Mouse (Mus musculus): ENCODE measurements around the gene Tgfbrap1. TPM values are rescaled to one million over a fixed set of nuclear protein-coding genes. Genes with fewer than 3 reads are reported as not detected.
A peak's percentile ranks its signal among the peaks of the same experiment; 100 is the strongest.

Tgfbrap1 gene
- total RNA-seq, 2 experiments from 2014 or later = 11.2 to 24.6 TPM

DNA sequence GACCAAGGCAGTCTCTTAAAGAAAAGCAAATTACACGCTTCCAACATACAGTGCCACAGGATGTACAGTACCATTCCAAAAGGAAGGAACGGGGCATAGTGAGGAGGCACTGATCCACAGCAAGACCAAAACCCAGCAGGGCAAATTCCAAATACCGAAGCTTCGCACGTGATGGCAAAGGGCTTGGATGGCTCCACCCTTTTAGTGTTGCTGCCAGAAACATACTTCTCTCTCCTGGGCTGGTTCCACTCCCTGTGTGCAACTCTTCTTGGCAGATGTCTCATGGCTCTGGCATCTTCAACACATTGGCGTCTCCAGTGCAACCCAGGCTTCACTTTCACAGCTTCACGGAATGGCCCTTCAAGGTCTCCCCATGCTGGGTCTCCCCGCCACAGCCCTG, 19.0 kb upstream of the Tgfbrap1 start:
- ATAC-seq (replicated peaks; ENCODE audit: poor library complexity) = no peak

DNA sequence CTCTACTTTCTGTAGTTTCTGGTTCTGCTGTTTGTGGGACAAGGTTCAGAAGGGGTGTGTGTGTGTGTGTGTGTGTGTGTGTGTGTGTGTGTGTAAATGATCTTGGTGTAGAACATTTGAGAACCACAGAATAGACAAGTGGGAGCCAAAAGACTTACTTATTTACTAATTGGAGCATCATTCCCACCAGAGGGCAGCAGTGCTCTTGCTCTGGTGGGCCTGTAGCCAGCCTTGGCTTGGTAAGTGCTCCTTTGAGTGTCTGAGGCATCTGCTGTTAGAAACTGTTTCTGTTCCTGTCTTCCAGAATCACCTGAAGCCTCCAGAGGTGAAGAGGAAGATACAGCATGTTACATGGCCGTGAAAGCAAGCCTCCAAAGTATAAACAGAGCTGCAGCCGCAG, 14.4 kb upstream of the Tgfbrap1 start:
- peak; percentile 81 for ATAC-seq (replicated peaks; ENCODE audit: poor library complexity)

GRCm38 (mm10) chr1:43110556-43110955, 12.1 kb upstream of the Tgfbrap1 start:
- ATAC-seq (replicated peaks; ENCODE audit: poor library complexity) = peak; percentile 93

GRCm38 (mm10) chr1:43108729-43109128, 10.3 kb upstream of the Tgfbrap1 start:
- ATAC-seq (replicated peaks; ENCODE audit: poor library complexity) = no peak

DNA sequence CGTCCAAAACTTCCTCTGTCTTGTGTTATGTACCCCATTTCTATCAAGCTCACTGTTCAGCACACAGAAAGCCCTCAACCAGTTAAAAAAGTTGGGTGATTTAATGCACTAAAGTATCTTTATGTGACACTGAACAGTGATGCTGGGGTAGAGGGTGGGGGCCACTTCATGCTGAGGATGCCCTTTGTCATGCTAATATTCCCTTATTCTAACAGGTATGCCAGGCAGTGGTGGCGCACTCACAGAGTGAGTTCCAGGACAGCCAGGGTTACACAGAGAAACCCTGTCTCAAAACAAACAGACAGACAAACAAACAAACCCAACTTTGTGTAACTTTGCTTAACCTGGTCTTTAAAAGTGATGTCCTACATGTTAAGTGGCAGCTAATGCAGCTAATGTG, 4.2 kb downstream of the Tgfbrap1 start:
- ATAC-seq (replicated peaks; ENCODE audit: poor library complexity) = no peak

GRCm38 (mm10) chr1:43092056-43093015, 6.1 kb downstream of the Tgfbrap1 start:
- ATAC-seq (replicated peaks; ENCODE audit: poor library complexity) = peak; percentile 70

- peak; percentile 51 for ATAC-seq (replicated peaks; ENCODE audit: poor library complexity)
These were observed 7.0 kb downstream of the Tgfbrap1 start for GRCm38 (mm10) chr1:43091306-43092055.

GRCm38 (mm10) chr1:43090418-43090817, 8.0 kb downstream of the Tgfbrap1 start:
- no peak for ATAC-seq (replicated peaks; ENCODE audit: poor library complexity)

- ATAC-seq (replicated peaks; ENCODE audit: poor library complexity) = no peak
These were observed 15.5 kb downstream of the Tgfbrap1 start for GRCm38 (mm10) chr1:43082946-43083345.

DNA sequence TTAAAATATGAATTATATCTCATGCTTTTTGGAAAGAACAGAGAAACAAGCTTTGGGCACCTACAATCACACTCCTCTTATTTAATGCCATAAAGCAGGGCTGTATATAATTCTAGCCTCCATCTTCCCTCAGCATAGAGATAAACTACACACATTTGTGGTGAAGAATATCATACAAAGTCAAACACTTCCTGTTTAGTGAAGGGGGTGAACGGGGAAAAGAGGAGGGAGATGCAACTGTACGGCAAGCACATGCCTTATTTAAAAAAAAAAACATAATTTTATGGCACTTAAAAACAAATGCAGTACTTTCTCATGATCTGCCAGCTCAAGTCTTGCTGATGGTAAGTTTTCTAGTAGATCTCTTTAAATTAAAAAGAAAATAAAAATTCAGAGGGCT, 20.3 kb downstream of the Tgfbrap1 start:
- no peak for ATAC-seq (replicated peaks; ENCODE audit: poor library complexity)

GRCm38 (mm10) chr1:43074791-43075190, 23.6 kb downstream of the Tgfbrap1 start:
- ATAC-seq (replicated peaks; ENCODE audit: poor library complexity) = no peak

DNA sequence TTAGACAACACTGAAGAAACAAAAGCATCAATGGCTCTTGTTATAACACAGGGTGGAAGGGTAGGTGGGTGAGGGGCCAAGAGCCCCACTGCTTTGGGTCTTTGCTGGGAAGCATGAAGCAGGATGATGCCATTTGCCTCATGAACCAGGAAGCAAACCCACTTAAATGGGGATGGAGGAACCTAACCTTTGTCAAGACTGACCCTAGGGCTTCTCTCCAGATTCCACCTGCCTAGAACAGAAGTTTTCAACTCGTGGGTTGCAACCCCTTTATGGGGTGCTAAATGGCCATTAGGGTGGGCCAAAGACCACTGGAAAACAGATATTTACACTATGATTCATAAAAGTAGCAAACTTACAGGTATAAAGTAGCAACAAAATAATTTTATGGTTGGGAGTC, 25.9 kb downstream of the Tgfbrap1 start:
- ATAC-seq (replicated peaks; ENCODE audit: poor library complexity) = no peak

- no peak for ATAC-seq (replicated peaks; ENCODE audit: poor library complexity)
These were observed 26.4 kb downstream of the Tgfbrap1 start for GRCm38 (mm10) chr1:43072028-43072427.

DNA sequence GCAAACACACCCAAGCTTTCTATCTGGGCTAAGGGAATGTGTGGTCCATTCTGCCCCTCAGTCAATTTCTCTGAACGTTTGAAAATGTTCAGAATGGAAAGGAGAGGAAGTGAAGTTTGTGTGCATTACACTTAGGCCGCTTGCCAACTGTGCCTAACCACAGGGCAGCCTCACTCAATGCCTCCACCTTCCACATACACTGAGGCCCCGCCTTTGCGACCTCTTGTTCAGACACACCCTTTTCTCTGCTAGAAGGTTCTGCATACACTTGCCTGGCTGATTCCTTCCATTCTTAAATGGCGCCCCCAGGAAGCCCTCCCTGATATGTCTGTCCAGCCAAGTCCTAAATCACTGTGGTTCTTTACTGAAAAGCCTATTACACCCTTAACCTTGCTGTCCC, 27.7 kb downstream of the Tgfbrap1 start:
- ATAC-seq (replicated peaks; ENCODE audit: poor library complexity) = peak; percentile 96

GRCm38 (mm10) chr1:43067551-43067950, 30.9 kb downstream of the Tgfbrap1 start:
- ATAC-seq (replicated peaks; ENCODE audit: poor library complexity) = no peak

DNA sequence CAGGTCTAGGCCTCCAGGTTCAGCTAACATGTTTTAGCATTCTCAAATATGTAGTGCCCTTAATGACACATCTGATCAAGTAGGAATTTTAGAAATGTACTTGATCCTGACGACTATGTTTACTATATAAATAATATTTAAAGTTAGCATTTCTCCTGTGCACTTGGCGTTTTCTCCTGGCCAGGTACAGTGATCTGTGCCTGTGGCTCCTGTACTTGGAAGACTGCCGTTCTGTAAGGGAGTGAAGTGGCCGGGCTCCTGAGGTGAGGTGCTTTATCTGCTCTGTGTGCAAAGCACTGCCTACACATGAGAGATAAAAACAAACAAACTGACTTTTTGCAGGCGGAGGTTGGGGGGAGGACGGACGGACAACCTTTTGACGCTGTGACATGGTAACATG, 31.9 kb downstream of the Tgfbrap1 start:
- no peak for ATAC-seq (replicated peaks; ENCODE audit: poor library complexity)

DNA sequence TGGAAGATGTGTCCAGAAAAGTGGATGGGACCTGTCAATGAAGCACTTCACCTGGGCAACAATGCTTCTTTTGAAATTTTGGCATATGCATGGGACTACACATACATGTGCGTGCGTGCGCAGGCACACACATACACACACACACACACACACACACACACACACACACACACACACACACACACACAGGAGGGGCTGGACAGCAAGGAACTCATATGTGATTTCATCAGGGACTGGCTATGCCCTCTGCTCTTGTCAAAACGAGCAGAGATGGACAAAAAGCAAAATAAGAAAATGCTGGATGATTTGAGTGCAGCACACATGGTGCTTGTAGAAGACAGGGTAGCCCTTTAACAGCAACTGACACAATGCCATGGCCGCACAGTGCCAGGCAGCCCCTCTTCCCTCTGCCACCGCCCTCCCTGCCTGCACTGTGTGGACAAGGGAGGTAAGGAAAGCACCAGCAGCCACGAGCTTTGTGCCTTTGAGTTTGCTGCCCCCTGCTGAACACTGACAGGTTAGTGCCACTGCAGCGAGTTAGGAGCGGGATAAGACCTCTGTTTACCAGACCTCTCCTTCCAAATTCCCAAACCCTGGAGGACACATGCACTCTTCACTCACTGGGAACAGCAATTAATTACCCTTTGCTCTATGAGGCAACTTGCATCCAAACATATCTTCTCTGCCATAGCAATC, 32.7 kb downstream of the Tgfbrap1 start:
- ATAC-seq (replicated peaks; ENCODE audit: poor library complexity) = peak; percentile 86

GRCm38 (mm10) chr1:43051903-43052302, 46.5 kb downstream of the Tgfbrap1 start:
- ATAC-seq (replicated peaks; ENCODE audit: poor library complexity) = 0 out of 2 replicates have a peak, but pooled peaks have one; percentile 9

DNA sequence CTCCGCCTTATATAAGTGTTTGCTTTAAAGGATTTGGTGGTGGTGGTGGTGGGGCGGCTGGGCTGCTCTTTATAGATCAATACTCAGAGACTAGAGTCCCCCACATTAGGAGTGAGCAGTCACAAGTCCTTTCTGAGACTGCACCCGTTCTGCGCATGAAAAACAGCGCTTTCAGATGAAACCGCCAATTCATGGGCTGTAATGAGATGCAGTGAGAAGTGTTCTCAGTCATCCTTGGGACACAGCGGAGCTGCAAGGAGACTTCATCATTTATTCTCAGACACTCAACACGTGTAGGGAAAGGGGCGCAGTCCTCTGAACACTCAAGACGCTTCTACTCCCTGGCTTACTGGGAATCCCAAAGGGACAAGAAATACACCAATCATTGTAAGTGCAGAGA, 50.6 kb downstream of the Tgfbrap1 start:
- no peak for ATAC-seq (replicated peaks; ENCODE audit: poor library complexity)

DNA sequence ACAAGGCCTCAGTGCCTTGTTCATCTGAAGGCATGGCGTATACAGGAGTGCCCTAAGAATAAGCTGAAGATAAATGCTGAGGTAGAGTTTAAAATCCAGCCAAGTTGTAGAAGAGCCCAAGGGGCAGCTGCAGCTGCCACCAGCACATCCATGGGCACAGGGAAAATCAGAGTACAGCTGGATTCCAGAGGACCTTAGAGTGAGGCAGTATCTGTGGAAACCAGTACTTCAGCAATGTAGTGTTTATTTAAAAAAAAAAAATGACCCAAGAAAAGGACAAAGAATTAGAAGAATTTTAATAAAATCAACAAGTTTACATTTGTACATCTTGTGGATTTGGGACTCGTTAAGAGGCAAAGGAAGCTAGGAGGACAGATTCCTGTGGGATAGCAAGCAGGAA, 51.4 kb downstream of the Tgfbrap1 start:
- ATAC-seq (replicated peaks; ENCODE audit: poor library complexity) = no peak

All from megakaryocyte progenitor cell, adult 5-6 weeks (primary cell).